Mouse (Mus musculus) kidney, adult 2 months (tissue): ENCODE data around the gene Samd8. TPM values are rescaled to one million over a fixed set of nuclear protein-coding genes. Genes with fewer than 3 reads are reported as not detected.
A peak's percentile ranks its signal among the peaks of the same experiment; 100 is the strongest.

Source experiments
- DNase-seq: peaks from one replicate; pipeline ENCODE4 v3.0.0; 2021
- H3K27ac ChIP-seq: fragments of 200-500 bp; 2 replicates; pipeline ENCODE4 v1.5.1; 2012; ENCODE audit warnings: low read depth, low read length, control low read depth, inconsistent platforms; ENCODE audit not compliant: insufficient read depth
- H3K27me3 ChIP-seq: fragments of 200-500 bp; replicated peaks from 2 replicates; pipeline ENCODE4 v1.6.1; 2012; ENCODE audit warnings: mild to moderate bottlenecking, moderate library complexity, low read length, inconsistent platforms; ENCODE audit not compliant: control insufficient read depth, insufficient read depth
- H3K36me3 ChIP-seq: fragments of 200-500 bp; 2 replicates; pipeline ENCODE4 v1.6.1; 2012; ENCODE audit warnings: mild to moderate bottlenecking, moderate library complexity, low read length, inconsistent platforms; ENCODE audit not compliant: control insufficient read depth, insufficient read depth
- H3K4me1 ChIP-seq: fragments of 200-500 bp; 2 replicates; pipeline ENCODE4 v1.6.1; 2011; ENCODE audit warnings: low read length; ENCODE audit not compliant: control insufficient read depth, insufficient read depth
- H3K4me3 ChIP-seq: fragments of 200-500 bp; 2 replicates; pipeline ENCODE4 v1.5.1; 2011; ENCODE audit warnings: mild to moderate bottlenecking, low read depth, low read length, control low read depth; ENCODE audit not compliant: insufficient read depth
- CTCF ChIP-seq: fragments of 200-500 bp; conservative IDR thresholded peaks from 2 replicates; pipeline ENCODE4 v1.5.1; 2011; ENCODE audit warnings: low read depth, mild to moderate bottlenecking, control low read depth, low read length, moderate library complexity, mixed read lengths; ENCODE audit not compliant: insufficient read depth, insufficient read length
- POLR2A ChIP-seq: fragments of 200-500 bp; IDR thresholded peaks from one replicate; pipeline ENCODE4 v1.6.1; 2011; ENCODE audit warnings: low read depth, low read length, control low read depth
- WGBS: fragments of 180-500 bp; shearing (Covaris S2); methylation state at CpG from one replicate; pipeline ENCODE4 v1.1.7; 2018; 5-methylcytosine and 5-hydroxymethylcytosine counted together
- polyA plus RNA-seq: library from polyadenylated mRNA; depleted of rRNA; stranded (reverse); fragments of >200 nt; gene quantifications from 2 replicates; pipeline ENCODE4 v1.2.3, GENCODE M21; 2012

The Samd8 gene
- polyA plus RNA-seq, 1 experiment, result 21.1 TPM

GRCm38 (mm10) chr14:21776201-21776600, 25.9 kb downstream of the Samd8 start:
- peak; percentile 70 for DNase-seq
- 54% methylated on average over 4 of the region's 4 CpGs for WGBS
- Histone ChIP-seq H3K4me3 (no peak overlapping the region), H3K27me3 (no peaks in the 10 kb centered on the region), H3K27ac (no peak overlapping the region), H3K36me3 (peaks cover 1% of the 10 kb centered on the region; the same call in 1 of the 2 replicates), H3K4me1 (peaks cover 18% of the 10 kb centered on the region; the same call in 1 of the 2 replicates)
- TF ChIP-seq POLR2A (no peak), CTCF (no peak)

GRCm38 (mm10) chr14:21786500-21786899, 36.2 kb downstream of the Samd8 start:
- peak overlapping the region; percentile 68; the same call in 1 of the 2 replicates for H3K27ac ChIP-seq
- peaks cover 11% of the 10 kb centered on the region; the same call in 1 of the 2 replicates for H3K4me1 ChIP-seq
- no peak overlapping the region for H3K4me3 ChIP-seq
- DNase-seq, result peak; percentile 90
- TF ChIP-seq CTCF (no peak), POLR2A (no peak)
- WGBS, result 58% methylated on average over 4 of the region's 4 CpGs
- H3K27me3 ChIP-seq, result no peaks in the 10 kb centered on the region
- peaks cover 2% of the 10 kb centered on the region; the same call in 1 of the 2 replicates for H3K36me3 ChIP-seq

- peaks cover 2% of the 10 kb centered on the region; the same call in 1 of the 2 replicates for H3K36me3 ChIP-seq
- DNase-seq, result peak; percentile 77
- no peaks in the 10 kb centered on the region for H3K27me3 ChIP-seq
- peaks cover 11% of the 10 kb centered on the region; the same call in 1 of the 2 replicates for H3K4me1 ChIP-seq
- TF ChIP-seq POLR2A (no peak), CTCF (no peak)
- no peak overlapping the region for H3K4me3 ChIP-seq
- 41% methylated on average over 3 of the region's 3 CpGs for WGBS
- H3K27ac ChIP-seq, result peak overlapping the region; percentile 6; the same call in 1 of the 2 replicates
These were observed 37.0 kb downstream of the Samd8 start for GRCm38 (mm10) chr14:21787374-21787773.

- H3K36me3 ChIP-seq, result peaks cover 5% of the 10 kb centered on the region; the same call in 1 of the 2 replicates
- no peaks in the 10 kb centered on the region for H3K27me3 ChIP-seq
- 73% methylated on average over 5 of the region's 5 CpGs for WGBS
- no peak overlapping the region for H3K4me3 ChIP-seq
- TF ChIP-seq CTCF (no peak), POLR2A (no peak)
- peak; percentile 14 for DNase-seq
- peak overlapping the region; percentile 35; the same call in 1 of the 2 replicates for H3K27ac ChIP-seq
- H3K4me1 ChIP-seq, result peaks cover 11% of the 10 kb centered on the region; the same call in 1 of the 2 replicates
These were observed 37.8 kb downstream of the Samd8 start for GRCm38 (mm10) chr14:21788121-21788520.

- TF ChIP-seq CTCF (no peak), POLR2A (no peak)
- H3K4me3 ChIP-seq, result no peak overlapping the region
- H3K27me3 ChIP-seq, result no peaks in the 10 kb centered on the region
- WGBS, result 62% methylated on average over 9 of the region's 9 CpGs
- H3K27ac ChIP-seq, result no peak overlapping the region
- peaks cover 11% of the 10 kb centered on the region; the same call in 1 of the 2 replicates for H3K4me1 ChIP-seq
- DNase-seq, result peak; percentile 51
- peaks cover 5% of the 10 kb centered on the region for H3K36me3 ChIP-seq
These were observed 40.4 kb downstream of the Samd8 start for GRCm38 (mm10) chr14:21790585-21791251.

GRCm38 (mm10) chr14:21791722-21792121, 41.4 kb downstream of the Samd8 start:
- 90% methylated on average over 4 of the region's 4 CpGs for WGBS
- TF ChIP-seq CTCF, result no peak
- TF ChIP-seq POLR2A, result no peak
- no peaks in the 10 kb centered on the region for H3K27me3 ChIP-seq
- peaks cover 7% of the 10 kb centered on the region; the same call in 1 of the 2 replicates for H3K4me1 ChIP-seq
- no peak for DNase-seq
- peaks cover 5% of the 10 kb centered on the region for H3K36me3 ChIP-seq
- H3K4me3 ChIP-seq, result no peak overlapping the region
- no peak overlapping the region for H3K27ac ChIP-seq

GRCm38 (mm10) chr14:21792250-21792649, 41.9 kb downstream of the Samd8 start:
- Histone ChIP-seq H3K27me3 (no peaks in the 10 kb centered on the region), H3K4me3 (no peak overlapping the region), H3K27ac (no peak overlapping the region), H3K4me1 (peaks cover 6% of the 10 kb centered on the region; the same call in 1 of the 2 replicates), H3K36me3 (peaks cover 5% of the 10 kb centered on the region)
- WGBS, result 92% methylated on average over 6 of the region's 6 CpGs
- DNase-seq, result no peak
- TF ChIP-seq CTCF, result no peak
- TF ChIP-seq POLR2A, result no peak
